Comparison of ENCODE assay signal across 8 mouse cellular contexts in the genomic region with DNA sequence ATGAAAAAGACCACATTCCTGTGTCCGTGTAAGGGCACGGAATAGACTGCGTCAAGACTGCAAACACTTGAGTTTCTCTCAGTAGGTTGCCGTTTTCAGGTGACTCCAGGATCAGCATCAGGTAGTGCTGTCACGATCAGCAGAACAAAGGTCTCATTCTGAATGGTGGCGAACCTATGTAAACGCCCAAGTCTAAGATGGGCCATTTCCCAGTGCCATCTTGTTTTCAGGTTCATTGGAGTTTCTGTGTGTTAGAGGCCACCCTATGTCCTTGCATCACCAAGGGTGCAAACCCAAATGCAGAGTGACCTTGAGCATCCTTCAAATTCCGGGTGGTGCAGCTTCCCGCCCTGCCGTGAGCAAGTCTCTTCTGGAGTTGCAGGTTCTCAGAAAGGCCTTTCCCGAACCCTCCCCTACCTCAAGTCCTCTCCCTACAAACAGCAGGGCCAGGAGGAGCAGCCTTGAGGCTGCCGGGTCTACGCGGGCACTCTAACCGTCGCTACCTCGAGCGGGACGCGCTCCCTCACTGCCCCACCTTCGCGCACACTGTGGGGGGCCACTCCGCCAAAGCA. TPM values are rescaled to one million over a fixed set of nuclear protein-coding genes. Genes with fewer than 3 reads are reported as not detected.
DNase-seq lines count a peak whose midpoint lies in the region; ATAC-seq and TF ChIP-seq lines count a peak whose summit lies in the region.

A gene (plus strand): TSS at position 559 of the 572 bp plus-strand sequence.

- no peaks in the 10 kb centered on the region for H3K79me2 ChIP-seq in liver, adult 2 months (ENCODE audit: control insufficient read depth, insufficient read depth, low read length)

- H3K4me3 ChIP-seq in liver, adult 2 months (ENCODE audit: insufficient read depth, low read depth, low read length): peak within 1 kb of the TSS; percentile 78
- H3K4me3 ChIP-seq in midbrain, embryonic 16.5 days (ENCODE audit: low read depth, low read length): peak within 1 kb of the TSS; percentile 63

- WGBS in liver, adult 2 months: 23% methylated on average over 23 of the region's 23 CpGs
- WGBS in midbrain, embryonic 16.5 days: 20% methylated on average over 23 of the region's 23 CpGs

- H3K9ac ChIP-seq in liver, adult 2 months (ENCODE audit: low read depth, low read length): peak within 1 kb of the TSS; percentile 81
- peak within 1 kb of the TSS; percentile 99 for H3K9ac ChIP-seq in midbrain, embryonic 16.5 days (ENCODE audit: low read depth, low read length)

- peak within 1 kb of the TSS; percentile 80 for H3K4me2 ChIP-seq in midbrain, embryonic 16.5 days (ENCODE audit: low read length)

- H3K9me3 ChIP-seq in midbrain, embryonic 16.5 days (replicated peaks; ENCODE audit: control insufficient read depth, low read length, poor library complexity, severe bottlenecking): no peaks in the 10 kb centered on the region

- no peaks in the 10 kb centered on the region for H3K36me3 ChIP-seq in liver, adult 2 months (ENCODE audit: control insufficient read depth, insufficient read depth, low read length)
- H3K36me3 ChIP-seq in midbrain, embryonic 16.5 days (ENCODE audit: control insufficient read depth, insufficient read depth, low read length): no peaks in the 10 kb centered on the region

- no peak for TF ChIP-seq CTCF in liver, adult 2 months (IDR thresholded peaks at IDR 0.05; ENCODE audit: low read depth, low read length)

- peaks cover 5% of the 10 kb centered on the region; the same call in 1 of the 2 replicates for H3K4me1 ChIP-seq in liver, adult 2 months (ENCODE audit: control insufficient read depth, insufficient read depth, low read length)
- peaks cover 27% of the 10 kb centered on the region for H3K4me1 ChIP-seq in midbrain, embryonic 16.5 days (ENCODE audit: control insufficient read depth, insufficient read depth, low read length)

- H3K27me3 ChIP-seq in liver, adult 2 months (ENCODE audit: control insufficient read depth, insufficient read depth, low read length): peaks cover 16% of the 10 kb centered on the region
- no peaks in the 10 kb centered on the region for H3K27me3 ChIP-seq in midbrain, embryonic 16.5 days (ENCODE audit: control insufficient read depth, insufficient read depth, low read depth, low read length)

- no peak within 1 kb of the TSS for H3K27ac ChIP-seq in liver, adult 2 months (replicated peaks; ENCODE audit: insufficient read depth, low read depth, low read length)
- H3K27ac ChIP-seq in midbrain, embryonic 16.5 days (ENCODE audit: low read length): peak within 1 kb of the TSS; percentile 98

- intact Hi-C loops in gastrocnemius, postnatal 14 days (cut with DNase I; ENCODE audit: low total_unique reads): no loop called here

- ATAC-seq in midbrain, embryonic 16.5 days: peak; percentile 15; the same call in 1 of the 2 replicates

- TF ChIP-seq POLR2A in liver, adult 2 months (IDR thresholded peaks at IDR 0.05; ENCODE audit: extremely low read depth, insufficient read depth, low read length): no peak

- DNase-seq in liver, adult 2 months (ENCODE audit: extremely low read depth, low read depth, low spot score): no peak
- no peak for DNase-seq in liver
- DNase-seq in adrenal gland, postnatal 14 days: no peak
- DNase-seq in gastrocnemius, postnatal 14 days: no peak
- no peak for DNase-seq in layer of hippocampus, postnatal 36 days
- DNase-seq in natural killer cell, adult 2 months (ENCODE audit: low spot score in 2 of 2): no peak
- no peak for DNase-seq in spleen, postnatal 36 days (ENCODE audit: low spot score in 2 of 2)

RNA-seq across cellular contexts. Expression of the gene that starts here (rescaled TPM):
- 0.74 and 1.1 TPM in 2 replicates for total RNA-seq in liver, adult 2 months (2014; rRNA removed)
- 0.06 and 0.17 TPM in 2 replicates for polyA plus RNA-seq in liver, adult 2 months (2012; rRNA removed)
- total RNA-seq in adrenal gland, postnatal 14 days (2021): 36.4 and 42.2 TPM in 2 replicates
- 10 to 100 TPM; 12.2 to 14.1 TPM for total RNA-seq in gastrocnemius, postnatal 14 days (2021)
- 100 to 1,000 TPM; 189 to 191 TPM for total RNA-seq in layer of hippocampus, postnatal 36 days (2021)
- 26.1 and 31.7 TPM in 2 replicates for polyA plus RNA-seq in midbrain, embryonic 16.5 days (2015; fragmentation: Nextera tagmentation; extraction: Ambion mirVana)

Comparison
In these comparisons a context has a peak if more than half of its experiments do, and no peak if none do; other contexts are left out.
1. RNA of the gene that starts here (polyA plus RNA-seq): 26.1 to 31.7 TPM in midbrain, embryonic 16.5 days; 0.06 to 0.17 TPM in liver, adult 2 months; every median in the first group is over 10 times any median in the second.